Mouse (Mus musculus) left cerebral cortex, adult 9 months (tissue): Measurements from ENCODE around the gene Mgat5.

Experiments used
- DNase-seq, 2 experiments: peaks; one replicate each; pipeline ENCODE4 v3.0.0; 2022; ENCODE audit warnings: low spot score in 2 of 2

Mgat5 gene

DNA sequence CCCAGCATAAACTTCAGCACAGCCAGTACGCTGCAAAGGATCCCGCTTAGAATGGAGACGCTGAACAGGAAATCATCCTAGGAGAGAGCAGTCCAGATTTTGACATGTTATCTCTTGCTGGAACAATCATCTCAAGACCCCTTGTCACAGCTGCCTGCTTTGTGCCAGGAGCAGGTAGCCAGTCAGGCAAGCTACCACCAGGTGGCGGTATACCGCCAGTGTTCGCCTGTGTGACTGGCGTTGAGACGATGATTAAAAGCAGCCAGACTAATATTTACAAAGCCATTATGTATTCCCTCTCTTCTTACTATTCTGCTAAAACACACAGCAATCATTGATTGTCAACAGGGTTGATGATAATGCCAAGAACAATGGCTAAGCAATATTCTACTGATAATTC lies 295.4 kb downstream of the Mgat5 start:
- peak in 1 of 2 experiments; percentile 82 for DNase-seq

DNA sequence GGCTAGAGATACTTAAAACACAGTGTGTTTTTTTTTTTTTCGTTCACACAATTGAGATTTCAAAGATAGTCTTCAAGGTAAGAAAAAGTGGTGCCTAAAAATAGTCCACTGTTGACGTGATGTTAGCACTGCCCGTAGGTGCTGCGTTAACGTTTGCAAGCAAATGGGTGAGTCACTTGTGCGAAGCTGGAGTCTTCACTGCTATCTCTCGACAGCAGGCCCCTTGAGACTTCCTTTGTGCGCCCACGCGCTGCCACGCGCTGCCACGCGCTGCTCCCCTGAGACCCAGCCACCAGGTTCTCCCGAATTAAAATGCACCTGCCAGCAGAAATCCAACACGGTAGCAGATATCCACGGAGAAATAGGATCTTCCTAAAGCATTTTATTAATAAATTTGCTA lies 295.9 kb downstream of the Mgat5 start:
- peak in 1 of 2 experiments; percentile 20 for DNase-seq

DNA sequence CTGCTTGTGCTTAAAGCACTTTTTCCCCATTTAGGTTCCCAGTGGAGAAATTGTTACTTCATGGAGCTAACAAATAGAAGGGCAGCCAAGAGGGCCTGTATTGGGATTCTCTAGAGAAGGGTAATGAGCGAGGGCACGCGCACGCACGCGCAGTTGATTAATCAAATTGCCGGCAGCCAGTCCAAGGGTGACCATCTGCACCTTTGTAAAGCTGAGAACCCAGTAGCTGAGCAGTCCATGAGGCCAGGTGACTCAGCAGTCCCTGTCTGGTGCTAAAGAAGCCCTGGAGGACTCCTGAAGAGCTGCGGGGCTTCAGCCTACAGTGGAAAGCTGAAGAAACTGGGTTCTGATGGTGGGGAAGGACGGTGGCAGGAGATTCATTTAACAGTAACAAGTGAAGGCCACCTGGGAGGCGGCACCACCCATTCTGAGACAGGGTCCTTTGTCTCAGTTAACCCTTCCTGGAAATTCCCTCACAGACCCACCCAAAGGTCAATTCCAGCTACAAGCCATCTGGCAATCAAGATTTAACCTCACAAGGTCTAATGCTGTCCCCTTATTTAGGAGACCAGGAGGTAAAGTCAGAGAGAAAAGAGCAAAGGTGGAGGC lies 302.3 kb downstream of the Mgat5 start:
- no peak for DNase-seq

DNA sequence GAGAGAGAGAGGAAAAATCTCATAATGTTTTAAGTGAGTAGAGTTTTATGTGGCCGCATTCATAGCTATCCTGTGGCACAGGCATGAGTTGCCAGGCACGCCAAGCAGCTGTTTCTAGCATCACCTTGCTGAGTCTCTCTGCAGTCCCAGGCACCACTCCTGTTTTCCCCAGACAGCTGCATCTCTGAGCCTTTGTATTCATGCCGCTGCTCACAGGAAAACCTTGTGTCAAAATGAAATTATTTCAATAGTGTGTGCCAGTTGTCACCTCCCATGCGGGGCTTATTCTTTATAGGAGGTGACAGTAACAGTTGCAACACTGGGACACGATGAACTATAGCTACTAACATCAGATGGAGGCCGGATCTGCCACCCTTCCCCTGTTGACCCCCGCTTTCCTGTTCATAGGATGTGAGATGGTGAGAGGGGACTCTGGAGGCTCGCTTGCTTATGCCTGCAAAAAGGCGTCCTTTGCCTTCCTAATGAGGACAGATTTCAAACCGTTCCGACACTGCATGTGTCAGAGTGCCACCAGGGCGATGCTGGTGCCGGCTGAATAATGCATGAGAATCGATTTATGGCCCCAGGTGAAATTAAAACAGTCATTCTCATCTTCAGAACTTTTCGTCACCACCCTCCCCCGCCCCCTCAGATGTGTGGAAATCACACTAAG lies 303.4 kb downstream of the Mgat5 start:
- no peak for DNase-seq

DNA sequence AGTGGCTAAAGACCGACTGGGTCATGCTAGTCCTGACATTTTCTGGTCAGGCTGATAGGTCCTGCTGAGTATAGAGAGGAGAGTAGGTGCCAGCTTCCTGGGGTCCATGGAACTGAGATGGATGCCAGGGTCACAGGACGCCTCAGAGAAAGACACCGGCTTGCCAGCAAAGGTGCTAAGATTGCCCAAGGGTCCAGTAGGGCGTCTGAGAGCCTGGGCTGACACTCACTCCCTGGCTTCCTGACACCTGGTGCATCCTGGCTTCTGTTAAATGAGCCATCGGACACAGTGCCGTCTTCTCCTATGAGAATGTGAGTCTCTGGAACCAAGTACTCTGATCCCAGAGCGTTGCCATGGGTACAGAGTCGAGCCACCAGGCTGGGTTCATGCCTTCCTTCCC lies 304.1 kb downstream of the Mgat5 start:
- no peak for DNase-seq

DNA sequence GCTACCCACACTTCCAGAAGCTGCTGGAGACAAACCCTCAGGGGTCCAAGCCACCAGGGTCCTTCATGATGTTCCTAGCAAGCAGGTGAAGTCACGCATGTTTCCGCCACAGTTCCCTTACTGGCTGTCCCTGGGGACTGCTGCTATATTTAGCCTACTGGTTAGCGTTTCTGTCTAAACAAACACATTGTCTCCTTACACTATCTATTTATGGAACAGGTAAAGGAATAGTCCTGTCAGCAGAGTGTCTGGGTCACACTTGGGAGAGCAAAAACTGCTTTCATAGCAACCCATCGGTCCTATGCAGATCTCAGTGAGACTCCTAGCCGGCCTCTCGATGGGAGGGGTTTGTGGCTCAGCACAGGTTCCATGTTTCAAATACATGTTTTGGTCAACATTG lies 306.5 kb downstream of the Mgat5 start:
- DNase-seq, result no peak

DNA sequence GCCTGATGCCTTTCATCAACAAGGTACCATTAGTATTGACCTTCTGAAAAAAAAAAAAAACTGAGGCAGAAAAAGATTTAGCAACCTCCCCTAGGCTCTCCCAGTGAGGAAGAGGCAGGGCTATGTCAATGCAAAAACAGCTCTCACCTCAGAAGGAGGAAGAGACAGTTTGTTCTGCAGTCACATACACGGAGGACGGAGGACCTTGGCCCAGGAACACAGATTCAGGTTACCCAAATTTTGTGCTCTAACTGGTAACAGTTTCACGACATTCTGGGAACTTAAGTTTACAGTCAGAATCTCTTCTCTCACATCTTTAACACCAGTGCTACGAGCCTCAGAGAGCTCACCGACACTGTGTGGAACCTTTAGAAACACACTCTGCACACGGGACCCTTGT lies 307.9 kb downstream of the Mgat5 start:
- DNase-seq, result no peak

DNA sequence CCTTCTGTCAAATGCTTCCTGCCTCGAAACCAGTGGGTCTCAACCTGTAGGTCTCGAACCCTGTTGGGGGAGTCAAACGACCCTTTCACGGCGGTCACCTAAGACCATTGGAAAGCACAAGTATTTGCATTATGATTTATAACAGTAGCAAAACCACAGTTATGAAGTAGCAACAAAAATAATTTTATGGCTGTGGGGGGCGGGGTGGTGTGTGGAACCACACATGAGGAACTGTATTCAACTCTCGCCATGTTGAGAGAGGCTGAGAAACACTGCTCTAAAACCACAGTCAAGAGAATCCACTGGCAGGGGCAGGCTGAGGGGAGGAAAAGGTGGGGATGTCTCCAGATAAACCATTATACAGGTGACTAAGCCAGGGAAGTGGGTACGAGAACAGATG lies 308.3 kb downstream of the Mgat5 start:
- no peak for DNase-seq

DNA sequence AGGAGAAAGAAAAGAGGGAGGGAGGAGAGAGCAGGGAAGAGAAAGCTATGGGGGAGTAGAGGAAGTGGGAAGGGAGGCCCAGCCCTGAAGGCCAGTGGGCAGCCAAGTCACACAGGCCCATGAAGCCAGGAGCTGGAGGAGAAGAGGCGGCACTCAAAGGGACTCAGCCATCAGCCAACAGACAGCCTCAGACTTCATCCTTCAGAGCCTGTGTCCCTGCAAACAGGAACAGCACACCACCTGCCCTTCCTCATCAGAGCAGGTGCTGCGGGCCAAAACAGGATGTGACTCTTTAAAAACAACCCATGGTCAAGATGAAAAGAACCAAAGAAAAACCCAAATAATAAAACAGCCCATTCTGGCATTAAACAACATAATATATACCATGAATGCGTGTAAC lies 308.8 kb downstream of the Mgat5 start:
- DNase-seq, result no peak

DNA sequence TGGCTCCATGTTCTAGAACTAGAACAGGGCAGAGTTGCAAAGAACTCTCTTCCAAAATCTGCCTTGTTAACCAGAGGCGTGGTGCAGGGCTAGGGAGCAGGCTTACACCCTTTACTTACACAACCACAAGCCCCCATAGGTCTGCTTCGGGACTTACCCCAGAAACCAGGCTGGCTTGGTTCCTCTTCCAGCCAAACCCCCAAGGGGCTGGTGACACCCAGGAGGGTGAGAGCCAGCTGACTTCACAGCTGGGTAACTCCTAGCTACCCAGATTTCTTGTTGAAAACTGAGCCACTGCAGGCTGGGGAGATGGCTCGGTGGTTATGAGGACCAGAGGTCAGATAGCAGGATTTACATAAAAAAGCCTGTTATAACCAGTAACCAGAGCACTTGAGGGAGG lies 309.7 kb downstream of the Mgat5 start:
- no peak for DNase-seq

DNA sequence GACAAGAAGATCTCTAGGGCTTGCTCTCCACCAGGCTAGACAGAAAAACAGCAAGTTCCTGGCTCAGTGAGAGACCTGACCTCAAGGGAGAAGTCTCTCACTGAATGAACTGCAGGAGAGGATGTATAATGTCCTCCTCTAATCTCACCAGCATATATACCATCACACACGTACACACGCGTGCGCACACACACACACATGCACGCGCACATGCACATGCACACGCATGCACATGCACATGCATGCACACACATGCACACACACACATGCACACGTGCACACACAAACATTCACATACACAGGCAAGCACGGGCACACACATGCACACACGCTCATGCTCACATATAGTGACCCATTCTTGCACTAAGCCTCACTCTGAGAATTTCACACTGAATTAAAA lies 310.1 kb downstream of the Mgat5 start:
- DNase-seq, result no peak

DNA sequence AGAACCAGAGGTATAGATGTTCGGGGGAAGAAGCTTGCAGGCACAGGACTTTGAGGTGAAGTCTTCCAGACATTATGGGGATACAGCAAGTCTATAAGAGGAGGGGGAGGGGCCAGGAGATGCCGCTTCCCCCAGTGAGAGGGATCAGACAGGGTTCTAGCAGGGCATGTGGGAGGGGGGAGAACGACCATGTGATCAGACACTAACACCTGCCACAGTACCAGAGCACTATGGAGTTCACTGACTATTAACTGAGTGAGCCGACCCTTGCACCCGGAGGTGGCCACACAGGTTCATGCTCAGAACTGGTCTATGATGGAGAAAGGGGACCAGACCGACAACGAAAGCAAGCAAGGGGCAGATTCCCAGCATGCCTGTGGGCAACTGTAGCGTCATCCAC lies 318.5 kb downstream of the Mgat5 start:
- DNase-seq, result no peak

DNA sequence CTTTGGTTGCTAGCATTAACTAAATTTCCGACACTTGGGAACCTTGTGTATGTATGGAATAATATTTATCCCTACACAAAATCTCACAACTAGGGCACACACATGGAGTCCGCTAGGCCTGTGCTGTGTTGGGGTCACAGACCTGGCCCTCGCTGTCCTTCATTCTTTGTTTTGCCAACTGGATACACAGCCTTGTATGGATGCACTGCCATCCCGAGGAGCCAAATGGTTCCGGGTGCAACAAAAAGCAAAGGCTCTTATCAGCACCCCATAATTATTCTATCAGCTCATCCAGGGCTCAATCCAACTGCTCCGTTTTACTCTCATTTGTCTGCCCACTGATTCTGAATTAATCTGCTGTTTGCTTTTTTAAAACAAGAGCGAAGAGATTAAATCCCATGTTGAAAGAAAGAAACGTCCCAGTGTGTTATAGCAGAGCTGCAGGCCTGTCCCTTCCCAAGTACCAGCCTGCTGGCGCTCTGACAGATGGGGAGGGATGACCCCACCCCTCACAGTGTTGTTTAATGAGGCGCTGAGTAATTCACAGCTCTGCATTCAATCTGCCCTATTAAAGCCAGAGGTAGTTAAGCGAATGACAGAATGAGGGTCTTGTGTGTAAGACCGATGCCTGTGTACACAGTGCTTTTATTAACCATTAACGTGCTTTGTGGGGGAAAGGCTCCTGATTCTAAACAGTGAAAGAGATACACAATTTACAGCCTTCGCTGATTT lies 326.2 kb downstream of the Mgat5 start:
- DNase-seq, result peak in 1 of 2 experiments; percentile 8

DNA sequence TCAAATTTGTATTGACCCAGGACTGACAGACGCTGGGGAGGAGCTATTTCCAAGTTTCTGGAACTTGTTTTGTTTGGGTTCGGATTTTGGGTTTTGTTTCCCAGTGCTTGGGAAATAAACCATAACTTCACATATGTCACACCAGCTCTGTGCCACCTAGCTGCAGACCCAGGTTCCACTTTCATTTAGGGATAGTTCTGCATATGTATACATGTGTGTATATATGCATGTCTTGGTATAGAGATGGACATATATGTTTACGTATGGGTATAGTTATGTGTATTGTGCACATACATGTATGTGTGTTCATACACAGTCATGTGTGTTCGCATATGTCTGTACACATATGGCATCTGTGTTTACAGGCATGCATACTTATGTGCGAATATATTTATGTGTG lies 326.9 kb downstream of the Mgat5 start:
- DNase-seq, result no peak

DNA sequence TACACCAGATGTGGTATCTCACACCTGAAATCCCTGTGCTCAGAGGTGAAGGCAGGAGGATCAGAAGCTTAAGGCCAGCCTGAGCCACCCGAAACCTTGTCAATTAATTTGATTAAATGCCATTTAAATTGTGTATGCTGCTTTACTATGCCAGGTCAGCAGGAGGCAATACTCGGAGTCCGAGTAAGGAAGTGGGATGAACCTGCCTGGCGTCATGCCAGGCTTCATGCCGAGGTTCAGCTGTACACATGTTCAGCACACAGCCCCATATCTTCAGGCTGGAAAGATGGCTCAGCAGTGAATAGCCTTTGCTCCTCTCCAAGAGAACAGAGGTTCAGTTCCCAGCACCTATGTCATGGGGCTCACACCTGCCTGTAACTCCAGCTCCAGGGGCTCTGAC lies 331.6 kb downstream of the Mgat5 start:
- DNase-seq, result no peak

DNA sequence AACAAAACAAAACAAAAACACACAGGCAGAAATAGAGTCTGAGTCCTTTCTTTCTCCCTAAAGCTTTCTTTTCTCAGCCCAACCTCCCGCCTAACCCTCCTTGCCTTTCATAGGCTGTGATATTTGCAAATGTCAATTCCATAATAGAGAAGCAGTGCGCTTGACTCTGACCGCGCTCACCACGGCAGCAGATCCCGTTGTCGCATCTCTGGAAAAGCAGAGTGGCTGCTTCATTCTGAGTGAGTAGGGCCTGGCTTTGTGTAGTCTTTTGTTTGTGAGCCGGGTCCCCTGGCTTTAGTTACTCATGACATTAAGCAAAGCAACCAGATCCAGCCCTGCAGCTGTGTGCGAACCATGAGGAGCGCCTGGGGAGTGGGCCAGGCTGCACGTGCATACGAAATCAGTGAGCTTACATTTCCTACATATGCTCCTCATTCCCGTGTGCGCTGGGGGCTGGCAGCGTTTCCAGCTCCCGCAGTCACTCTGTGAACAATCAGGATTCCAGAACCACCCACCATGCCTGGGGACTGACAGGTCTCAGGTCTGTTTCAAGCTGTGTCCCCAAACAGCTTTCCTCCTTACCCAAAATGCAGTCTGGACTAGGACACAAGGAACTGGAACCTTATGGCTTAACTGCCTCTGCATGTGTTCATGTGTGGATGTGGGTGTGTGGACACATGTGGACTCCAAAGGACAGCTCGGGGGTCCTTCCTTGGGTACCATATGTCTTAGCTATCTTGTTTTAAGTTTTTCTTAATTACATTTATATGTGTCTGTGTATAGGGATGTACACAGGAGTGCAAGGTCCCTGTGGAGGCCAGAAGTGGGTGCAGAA lies 332.6 kb downstream of the Mgat5 start:
- DNase-seq, result peak in 1 of 2 experiments; percentile 10
